Mouse (Mus musculus) spleen, adult 18-20 months (tissue): ENCODE data around the gene Lce1d.
A peak's percentile ranks its signal among the peaks of the same experiment; 100 is the strongest.

Experiments
- DNase-seq, 2 experiments: peaks; one replicate each; pipeline ENCODE4 v3.0.0; 2022; ENCODE audit warnings: mixed read lengths in 2 of 2

Gene Lce1d

DNA sequence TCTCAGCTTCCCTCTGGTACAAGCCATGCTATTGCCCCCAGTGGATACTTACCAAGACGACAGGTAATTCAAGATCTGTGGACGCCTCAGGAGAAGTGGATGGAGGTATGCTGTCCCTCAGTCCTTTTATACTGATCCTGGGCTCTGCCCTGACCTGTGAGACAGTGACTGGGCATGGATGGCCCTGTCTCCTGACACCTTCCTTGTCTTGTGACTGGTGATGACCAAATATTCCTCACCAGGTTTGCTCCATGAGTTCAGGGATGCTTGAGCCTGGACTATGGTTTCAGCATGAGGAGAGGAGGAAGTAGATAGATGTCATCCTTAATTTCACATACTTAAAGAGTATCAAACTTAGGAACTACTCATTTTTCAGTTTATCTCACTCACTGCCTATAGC is at the start of gene Lce1d:
Lce1d (minus strand) TSS at position 101 of the 400 bp plus-strand sequence.
- no peak for DNase-seq

DNA sequence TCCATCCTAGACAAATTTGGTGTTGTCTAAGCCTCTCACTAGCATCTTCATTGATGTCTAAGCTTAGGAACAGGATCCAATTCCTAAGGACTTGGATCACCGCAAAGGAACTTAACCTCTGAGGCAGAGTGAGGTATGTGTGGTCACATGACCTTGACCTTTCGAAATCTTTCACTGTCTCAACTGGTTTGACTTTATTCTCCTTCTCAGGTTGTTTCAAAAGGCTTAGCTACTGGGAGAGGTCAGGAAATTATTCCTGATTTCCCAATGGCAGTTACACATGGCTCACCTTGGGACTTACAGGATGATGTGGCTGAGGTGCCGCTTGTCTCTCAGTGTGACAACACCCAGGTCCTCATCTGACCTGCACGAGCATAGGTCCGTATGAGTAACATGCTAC is 35.6 kb upstream of the Lce1d start:
- DNase-seq, result no peak

DNA sequence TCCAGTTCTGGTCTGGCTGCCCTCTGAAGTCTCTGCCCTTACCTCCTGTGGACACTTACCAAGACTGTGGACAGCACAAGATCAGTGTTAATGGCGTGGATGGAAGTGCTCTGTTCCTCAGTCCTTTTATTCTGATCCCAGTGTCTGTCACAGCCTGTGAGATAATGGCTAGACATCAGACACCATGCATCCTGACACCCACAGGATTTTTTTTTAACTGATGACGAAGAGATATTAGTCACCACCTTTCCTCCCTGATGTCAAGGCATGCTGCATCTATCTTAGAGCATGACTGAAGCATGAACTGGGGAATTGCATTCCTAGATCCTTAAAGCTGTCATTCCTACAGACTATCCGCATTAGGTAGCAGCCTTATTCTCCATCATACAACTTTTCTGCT is 33.2 kb upstream of the Lce1d start, which contains the start of gene Lce1f:
Lce1f (minus strand) TSS at position 101 of the 400 bp plus-strand sequence.
- no peak for DNase-seq

DNA sequence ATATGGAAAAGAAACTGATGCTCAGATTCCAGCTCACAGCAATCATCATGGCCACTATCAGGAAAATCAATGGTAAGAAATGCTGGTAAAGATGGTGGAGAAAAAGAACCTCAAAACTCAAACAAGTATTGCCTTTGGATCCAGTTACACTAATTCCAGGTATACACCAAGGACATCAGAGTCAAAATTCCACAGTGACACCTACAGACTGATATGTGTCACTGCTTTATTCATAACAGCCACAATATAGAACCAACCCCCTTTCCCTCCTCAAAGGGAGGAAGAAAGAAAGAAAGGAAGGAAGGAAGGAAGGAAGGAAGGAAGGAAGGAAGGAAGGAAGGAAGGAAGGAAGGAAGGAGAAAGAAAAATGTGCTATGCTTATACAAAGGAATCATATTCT is 28.1 kb upstream of the Lce1d start:
- DNase-seq, result no peak

DNA sequence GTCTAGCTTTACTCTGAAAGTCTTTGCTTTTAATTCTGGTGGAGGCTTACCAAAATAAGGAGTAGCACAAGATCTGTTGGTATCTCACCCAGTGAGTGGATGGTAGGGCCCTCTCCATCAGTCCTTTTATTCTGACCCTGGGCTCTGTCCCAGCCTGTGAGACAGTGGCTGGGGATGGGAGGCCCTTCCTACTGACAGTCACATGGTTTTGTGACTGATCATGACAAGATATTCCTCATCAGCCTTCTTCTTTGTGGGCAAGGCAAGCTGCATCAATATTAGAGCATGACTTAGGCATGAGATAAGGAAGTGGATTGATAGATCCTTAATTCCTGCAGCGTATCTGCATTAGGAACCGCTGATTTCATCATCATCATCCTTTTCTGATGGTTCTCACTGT is 22.0 kb upstream of the Lce1d start, which contains the start of gene Lce1e:
Lce1e (minus strand) TSS at position 101 of the 400 bp plus-strand sequence.
- DNase-seq, result no peak

DNA sequence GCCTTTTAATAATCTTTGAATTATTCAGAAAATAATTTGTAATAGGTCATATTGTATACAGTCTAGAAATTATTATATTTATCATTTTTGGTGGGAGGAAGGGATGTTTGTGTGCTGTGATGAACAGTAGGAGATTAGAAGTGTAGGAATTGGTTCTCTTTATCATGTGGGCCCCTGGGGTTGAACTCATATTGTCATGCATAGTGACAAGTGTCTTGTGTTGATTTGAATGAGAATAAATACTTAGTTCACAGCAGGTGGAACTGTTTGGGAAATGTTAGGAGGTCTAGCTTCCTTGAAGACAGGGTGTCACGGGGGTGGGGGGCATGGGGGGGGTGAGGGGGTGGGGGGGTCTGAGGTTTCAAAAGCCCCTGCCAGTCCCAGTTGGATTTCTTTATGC is 7.6 kb upstream of the Lce1d start:
- DNase-seq, result no peak

DNA sequence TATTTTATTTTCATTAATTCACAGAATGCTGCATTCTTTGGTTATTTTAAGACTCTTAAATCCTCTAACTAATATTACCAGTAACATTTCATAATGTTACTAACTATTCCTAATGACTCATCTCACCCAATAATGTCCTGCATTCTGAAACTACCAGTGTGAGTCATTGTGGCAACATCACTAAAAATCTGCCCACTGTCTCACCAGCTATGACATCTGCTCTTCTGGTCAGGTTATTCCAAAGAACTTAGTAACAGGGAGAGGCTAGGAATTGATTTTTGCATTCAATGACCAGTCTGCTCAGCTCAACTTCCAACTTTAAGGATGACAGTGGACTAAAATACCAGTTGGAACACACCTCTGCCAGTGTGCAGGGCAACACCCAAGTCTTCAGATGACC is 4.7 kb upstream of the Lce1d start:
- DNase-seq, result no peak

DNA sequence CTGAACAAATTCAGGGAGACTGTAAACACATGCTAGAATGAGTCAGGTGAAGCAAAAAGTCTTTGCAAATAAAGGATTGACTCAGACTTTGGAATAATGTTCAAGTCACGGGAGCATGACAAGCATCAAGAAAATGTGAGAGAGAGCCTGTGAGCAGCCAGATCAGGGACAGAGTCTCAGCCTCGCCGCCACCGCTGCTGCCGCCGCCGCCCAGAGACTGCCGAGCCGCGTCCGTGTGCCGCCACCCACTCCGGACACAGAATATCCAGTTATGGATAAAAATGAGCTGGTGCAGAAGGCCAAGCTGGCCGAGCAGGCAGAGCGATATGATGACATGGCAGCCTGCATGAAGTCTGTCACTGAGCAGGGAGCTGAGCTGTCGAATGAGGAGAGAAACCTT is 2.1 kb upstream of the Lce1d start:
- peak; percentile 5 to 8 for DNase-seq

DNA sequence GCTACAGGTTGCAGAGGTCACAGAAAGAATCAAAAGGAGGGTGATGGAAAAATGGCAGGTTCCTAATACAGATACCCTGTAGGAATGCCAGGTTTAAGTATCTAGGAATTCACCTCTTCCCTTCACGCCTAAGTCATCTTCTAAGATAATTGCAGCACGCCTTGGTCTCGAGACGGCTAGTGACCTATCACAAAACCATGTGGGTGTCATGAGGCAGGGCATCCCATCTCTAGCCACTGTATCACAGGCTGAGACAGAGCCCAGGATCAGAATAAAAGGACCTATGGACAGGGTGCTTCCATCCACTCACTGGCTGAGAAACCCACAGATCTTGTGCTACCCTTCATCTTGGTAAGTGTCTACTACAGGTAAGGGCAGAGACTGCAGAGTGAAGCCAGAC is 8.1 kb downstream of the Lce1d start, which contains the start of gene Lce1c:
Lce1c (plus strand) TSS at position 301 of the 400 bp plus-strand sequence.
- no peak for DNase-seq

DNA sequence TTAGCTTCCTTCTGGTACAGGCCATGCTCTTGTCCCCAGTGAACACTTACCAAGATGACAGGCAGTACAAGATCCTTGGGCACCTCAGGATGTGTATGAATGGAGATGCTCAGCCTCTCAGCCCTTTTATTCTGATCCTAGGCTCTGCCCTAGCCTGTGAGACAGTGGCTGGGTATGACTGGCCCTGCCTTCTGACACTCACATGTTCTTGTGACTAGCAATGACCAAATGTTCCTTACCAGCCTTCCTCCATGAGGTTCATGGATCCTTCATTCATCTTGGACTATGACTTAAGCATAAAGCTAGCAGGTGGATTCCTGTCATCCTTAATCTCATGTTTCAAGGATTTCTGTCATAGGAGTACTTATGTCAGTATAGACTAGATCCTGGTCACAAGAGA is 16.8 kb downstream of the Lce1d start, which contains the start of gene Lce1a2:
Lce1a2 (minus strand) TSS at position 101 of the 400 bp plus-strand sequence.
- DNase-seq, result no peak

DNA sequence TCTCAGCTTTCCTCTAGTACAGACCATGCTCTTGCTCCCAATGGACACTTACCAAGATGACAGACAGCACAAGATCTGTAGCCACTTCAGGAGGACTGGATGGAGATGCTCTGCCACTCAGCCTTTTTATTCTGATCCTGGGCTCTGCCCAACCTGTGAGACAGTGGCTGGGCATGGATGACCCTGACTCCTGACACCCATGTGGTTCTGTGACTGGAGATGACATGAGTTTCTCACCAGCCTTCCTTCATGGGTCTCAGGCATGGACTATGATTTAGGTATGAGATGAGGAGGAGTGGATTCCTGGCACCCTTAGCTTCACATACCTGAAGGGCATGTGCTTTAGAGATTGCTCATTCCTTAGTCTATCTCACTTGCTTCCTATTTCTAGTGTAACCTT is 30.2 kb downstream of the Lce1d start, which contains the start of gene Lce1b:
Lce1b (minus strand) TSS at position 101 of the 400 bp plus-strand sequence.
- no peak for DNase-seq

DNA sequence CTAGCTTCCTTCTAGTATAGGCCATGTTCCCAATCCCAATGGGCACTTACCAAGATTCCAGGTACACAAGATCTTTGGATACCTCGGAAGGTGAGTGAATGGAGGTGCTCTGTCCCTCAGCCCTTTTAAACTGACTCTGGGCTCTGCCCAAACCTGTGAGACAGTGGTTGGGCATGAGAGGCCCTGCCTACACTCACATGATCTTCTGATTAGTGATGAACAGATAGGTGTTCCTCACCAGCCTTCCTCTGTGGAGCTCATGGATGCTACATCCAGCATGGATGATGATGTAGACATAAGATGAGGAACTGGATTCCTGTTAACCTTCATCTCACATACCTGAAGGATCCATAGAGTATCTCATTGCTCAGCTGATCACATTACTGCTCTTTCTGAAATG is 38.8 kb downstream of the Lce1d start, which contains the start of gene Lce1a1:
Lce1a1 (minus strand) TSS at position 101 of the 400 bp plus-strand sequence.
- DNase-seq, result no peak

DNA sequence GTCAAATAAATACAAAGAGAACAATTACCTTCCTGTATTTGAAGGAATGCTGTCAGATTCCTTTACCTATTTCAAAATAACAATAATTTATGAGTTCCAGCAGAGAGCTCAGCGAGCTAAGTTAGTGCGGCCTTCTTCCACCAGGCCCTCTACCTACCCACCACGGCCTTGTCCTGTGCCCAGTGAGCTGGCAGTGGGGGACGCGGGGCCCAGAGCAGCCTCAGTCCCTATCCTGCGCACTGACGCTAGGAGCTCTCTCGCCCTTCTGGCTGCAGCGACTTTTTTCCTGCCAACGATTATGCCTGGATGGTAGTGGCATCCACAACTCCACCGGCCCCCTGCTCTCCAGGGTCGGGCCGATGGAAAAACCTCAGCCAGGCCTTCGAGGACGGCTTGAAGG is 47.2 kb downstream of the Lce1d start:
- no peak for DNase-seq

DNA sequence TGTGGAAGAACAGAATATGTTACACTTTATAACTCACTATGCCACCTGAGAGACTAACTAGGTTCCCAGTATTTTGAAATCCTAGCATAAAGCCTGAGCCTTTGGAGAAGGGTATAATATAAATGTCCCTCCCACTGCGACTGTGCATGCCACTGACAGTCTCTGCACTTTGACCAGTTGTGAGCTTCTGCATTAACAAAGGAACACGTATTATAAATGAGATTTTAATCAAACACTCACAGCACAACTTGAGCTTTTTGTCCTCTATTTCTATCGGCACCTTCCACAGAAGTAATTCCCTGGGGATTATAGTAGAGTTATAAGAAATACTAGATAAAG is 48.4 kb downstream of the Lce1d start:
- no peak for DNase-seq

DNA sequence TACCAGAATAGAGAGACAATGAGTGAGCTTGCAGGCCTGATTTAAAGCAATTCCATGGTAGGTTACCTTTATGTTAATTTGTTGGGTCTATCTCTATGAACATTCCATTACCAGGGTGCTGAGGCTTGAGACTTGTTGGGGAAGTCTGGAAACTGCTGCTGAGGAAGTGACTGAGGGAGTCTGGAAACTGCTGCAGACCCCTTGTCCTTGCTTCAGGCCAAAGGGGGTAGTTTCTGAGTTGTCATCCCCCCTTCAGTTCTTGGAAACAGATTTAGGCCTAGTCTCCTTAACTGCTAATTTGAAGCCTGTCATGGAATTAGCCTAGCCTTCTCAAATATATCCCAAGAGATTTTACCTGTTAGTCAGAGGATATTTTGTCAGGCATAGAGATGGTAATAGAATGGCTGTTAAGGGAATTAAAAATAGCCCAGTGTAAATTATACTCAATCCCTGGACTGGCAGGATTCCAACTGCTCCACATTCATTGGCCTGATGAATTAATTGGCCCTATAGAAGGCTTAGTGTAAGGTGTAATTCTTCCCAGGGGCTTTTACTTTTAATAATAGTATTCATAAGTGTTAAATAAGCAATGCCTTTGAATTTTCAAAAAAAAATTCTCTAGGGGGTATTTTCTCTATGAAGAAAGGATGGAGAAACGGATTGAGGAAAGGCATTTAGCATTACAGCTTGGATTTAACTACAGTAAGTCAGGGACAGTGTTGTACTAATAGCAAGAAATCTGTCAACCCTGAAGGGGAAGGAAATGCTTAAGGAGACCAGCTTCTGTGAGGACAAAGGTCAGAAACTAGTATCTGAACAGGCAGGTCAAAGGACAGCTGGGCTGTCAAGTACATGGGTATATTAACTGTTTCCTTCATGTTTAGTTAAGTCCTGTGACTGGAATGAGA is 49.0 kb downstream of the Lce1d start:
- no peak for DNase-seq
